Mouse (Mus musculus): Measurements from ENCODE around the gene Syap1.

The Syap1 gene

DNA sequence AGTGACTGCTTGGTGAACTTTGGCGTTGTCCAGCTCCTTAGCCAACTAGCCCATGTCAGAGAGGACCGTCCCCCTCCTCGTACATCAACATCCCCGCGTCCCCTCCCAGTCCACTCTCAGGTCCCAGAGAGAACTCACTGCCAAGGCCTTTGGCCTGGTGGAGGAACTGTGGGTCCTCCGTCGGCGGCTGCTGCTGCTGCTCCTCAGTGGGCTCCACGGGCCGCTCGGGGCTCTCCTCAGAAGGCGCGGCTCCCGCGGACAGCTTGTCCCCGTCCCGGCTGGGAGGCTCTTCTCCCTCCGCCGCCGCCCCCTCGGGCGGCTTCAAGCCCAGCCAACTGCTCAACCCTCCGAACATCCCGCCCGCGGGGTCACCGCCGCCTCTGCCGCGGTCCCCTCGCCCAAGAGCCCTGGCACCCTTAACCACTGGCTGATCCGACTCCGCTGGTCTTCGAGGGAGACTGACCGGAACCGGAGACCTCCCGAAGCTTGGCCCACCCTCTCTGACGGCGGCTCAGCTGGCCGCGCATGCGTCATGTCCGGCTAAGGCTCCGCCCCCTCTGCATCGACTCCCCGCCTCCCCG is at the start of gene Syap1:
Gene Syap1, minus strand, starts transcription at position 517 of the 581 bp plus-strand sequence.
- peak; percentile 100 for ATAC-seq (ENCODE audit: low TSS enrichment)

DNA sequence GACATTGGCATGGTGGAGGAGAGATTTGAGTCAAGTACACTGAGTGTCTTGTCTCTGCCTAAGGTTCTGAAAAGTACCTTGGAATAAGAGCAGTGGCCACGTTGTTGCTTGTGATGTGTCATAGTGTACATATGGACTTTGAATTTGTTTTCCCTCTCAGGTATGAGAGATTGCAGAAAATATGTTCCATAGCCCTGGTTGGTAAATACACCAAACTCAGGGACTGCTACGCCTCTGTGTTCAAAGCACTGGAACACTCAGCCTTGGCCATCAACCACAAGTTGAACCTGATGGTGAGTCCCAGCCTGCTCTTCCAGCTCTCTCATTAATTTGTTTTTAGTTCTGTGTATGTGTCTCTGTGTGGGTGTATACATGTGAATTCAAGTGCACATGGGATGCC is 43.2 kb upstream of the Syap1 start:
- ATAC-seq (ENCODE audit: low TSS enrichment) = no peak

DNA sequence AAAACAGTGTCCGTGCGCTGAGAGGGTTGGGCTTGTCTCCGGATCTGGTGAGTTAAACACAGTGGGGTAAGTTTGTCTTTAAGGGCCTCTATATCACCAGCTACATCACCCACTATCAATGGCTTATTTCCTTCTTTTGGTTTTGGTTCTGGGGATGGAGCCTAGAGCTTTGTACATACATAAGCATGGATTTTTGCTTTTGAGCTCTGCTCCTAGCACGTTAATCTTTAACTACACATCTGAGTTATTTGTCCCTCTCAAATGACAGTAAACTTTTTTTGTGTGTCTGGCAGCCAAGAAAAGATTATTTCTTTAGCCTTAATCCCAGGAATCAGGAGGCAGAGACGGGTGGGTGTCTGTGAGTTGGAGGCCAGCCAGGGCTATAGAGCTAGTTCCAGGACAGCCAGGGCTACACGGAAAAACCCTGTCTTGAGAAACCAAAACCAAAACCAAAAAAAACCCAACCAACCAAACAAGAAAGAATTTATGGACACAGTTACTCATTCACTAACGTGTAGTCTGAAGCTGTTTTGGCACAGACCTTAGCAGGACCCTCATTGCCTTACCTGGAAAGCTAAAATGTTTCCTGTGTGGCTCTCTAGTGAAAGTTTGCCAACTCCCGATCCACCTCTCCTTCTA is 33.4 kb upstream of the Syap1 start:
- no peak for ATAC-seq (ENCODE audit: low TSS enrichment)

DNA sequence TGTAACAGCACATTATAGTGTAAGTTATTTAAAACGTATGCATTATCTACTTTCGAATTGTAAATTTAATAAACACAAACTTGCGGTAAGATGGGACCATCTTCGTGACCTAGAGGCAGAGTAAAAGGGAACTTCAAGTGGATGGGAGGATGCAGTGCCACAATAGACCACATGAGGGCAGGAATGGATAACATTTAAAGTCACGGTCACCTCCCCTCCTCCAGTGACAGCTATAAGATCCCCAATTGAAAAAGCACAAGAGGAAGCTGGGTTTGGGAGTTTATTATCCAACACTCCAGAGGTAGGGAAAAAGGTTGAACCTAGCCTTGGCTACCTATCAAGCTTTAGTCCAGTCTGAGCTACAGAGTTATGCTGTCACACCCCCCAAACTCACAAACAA is 27.4 kb upstream of the Syap1 start:
- peak; percentile 90 for ATAC-seq (ENCODE audit: low TSS enrichment)

DNA sequence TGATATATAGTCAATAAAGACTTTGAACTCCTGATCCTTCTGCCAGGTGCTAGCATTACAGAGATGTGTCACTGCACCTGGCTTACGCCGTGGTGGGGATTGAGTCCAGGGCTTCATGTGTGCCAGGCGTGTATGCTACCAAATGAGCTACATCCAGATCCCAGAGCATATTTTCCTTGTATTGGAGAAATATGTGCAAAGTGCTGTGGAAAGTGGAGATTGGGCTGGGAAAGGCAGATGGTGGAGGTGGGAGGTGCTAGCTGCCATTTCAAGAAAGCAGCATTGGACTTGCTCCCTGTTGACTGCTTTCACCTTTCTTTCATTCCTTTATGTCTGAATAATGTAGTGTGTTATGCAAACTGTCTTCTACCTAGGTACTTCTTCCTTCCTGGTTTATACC is 25.4 kb upstream of the Syap1 start:
- ATAC-seq (ENCODE audit: low TSS enrichment) = peak; percentile 77

DNA sequence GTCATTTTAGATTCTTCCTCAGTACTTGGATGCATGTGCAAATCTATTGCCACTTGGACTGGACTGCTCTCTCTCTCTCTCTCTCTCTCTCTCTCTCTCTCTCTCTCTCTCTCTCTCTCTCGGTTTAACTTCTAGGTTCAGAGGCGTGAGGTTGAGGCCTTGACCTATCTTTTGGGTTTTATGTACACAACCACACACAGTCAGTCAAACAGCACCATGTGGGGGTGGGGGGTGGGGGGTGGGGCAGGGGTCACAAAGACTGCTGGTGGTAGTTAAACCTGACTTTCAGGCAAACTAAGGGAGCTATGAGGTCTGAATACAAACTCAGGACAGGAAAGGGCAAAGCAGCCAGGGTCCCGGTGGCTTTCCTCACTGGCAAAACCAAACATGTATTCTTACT is 19.3 kb upstream of the Syap1 start:
- no peak for ATAC-seq (ENCODE audit: low TSS enrichment)

DNA sequence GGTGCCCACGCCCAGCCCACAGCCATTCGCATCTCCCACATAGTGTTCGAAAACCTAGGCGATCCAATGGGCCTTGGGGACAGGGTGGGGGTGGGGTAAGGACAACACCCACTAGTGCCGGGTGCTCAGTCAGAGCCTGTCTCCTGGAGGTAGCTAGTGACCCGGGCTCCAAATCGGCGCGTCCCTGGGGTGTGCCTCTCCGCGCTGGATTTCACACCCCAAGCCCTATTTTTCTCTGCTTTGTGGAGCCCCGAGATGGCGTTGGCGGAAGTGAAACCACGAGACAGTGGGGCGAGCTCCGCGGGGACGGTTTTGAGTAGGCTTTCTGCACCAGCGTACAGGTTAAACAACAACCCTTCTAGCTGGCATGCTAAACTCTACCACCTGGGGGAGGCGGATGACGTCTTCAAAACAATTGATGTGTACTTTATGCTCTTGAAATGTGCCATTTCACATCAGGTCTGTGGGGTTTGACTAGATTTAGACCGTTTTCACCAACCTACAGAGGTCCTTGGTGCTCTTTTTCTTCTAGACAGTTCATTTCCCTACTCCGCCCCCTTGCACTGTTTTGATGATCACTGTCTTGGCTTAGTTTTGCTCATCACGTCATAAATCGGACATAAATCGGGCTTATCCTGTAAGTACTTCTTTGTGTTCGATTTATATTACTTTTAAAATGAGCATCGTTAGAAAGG is 13.9 kb upstream of the Syap1 start:
- ATAC-seq (ENCODE audit: low TSS enrichment) = peak; percentile 84

DNA sequence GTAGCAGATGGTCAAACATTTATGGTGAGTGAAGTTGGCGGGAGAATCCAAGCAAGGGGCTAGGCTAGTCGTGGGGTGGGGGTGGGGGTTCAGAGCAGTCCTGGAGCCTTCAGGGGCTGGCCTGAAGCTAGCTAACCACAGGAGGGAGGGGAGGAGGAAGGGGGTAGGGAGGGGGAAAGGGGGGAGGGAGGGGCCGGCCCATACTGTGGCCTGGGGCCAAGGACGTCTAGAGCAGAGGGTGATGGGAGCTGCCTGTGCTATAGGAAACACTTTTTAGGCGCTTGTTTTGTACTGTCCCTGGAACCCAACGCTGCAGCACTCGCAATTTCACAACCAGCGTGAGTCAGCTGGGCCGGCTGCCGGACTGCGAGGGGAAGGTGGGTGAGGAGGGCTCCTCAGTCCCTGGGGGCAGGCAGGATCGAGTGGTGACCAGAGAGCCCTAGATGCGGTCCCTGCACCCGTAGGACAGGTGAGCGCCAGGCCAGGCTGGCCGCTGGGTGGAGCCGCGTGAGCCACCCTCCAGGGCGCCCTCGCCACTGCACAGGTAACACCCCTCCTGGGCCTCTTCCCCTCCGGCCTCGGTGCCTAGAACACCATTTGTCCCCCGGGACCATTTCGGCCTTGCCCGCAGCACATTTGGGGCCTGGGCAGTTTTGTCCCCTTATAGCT is 13.3 kb upstream of the Syap1 start:
- ATAC-seq (ENCODE audit: low TSS enrichment) = peak; percentile 58

DNA sequence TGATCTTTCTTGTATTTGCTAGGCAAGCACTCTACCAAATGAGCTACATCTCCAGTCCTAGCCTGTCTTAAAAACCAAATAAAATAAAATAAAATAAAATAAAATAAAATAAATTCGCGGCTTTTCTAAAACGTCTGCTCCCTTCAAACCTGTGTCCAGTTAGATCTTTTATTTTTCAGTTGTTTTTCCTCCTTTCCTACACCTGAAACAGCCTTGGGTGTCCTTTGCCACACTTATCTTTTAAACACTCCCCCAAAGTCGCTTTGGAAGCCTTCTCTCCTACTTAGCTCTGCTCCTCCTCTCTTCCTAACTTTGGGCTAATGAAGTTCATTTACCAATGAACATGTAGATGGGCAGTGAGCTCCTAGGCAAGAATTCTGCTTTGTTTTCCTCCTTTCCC is 12.7 kb upstream of the Syap1 start, which contains the start of gene Ctps2:
Gene Ctps2, plus strand, starts transcription at position 301 of the 400 bp plus-strand sequence.
- ATAC-seq (ENCODE audit: low TSS enrichment) = peak; percentile 10; the same call in 1 of the 2 replicates

DNA sequence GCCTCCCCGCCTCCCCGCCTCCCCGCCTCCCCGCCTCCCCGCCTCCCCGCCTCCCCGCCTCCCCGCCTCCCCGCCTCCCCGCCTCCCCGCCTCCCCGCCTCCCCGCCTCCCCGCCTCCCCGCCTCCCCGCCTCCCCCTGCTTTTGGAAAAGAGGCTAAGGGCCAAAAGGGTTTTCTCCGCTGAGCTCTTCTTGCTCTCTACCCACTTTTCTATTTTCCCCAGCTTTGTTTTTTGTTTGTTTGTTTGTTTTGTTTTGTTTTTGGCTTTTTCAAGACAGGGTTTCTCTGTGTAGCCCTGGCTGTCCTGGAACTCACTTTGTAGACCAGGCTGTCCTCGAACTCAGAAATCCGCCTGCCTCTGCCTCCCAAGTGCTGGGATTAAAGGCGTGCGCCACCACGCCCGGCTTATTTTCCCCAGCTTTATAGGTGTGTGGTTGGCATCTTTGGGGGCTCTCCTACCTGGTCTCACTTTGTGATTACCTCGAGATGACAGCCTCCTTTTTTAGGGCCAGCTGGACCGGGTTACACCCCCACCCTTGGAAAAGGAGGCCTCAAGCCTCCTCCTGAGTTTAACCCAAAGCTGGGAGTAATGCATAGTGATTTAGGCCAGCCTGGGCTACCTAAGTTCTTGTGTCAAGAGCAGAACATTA is 452 bp upstream of the Syap1 start:
- peak; percentile 32; the same call in 1 of the 2 replicates for ATAC-seq (ENCODE audit: low TSS enrichment)

DNA sequence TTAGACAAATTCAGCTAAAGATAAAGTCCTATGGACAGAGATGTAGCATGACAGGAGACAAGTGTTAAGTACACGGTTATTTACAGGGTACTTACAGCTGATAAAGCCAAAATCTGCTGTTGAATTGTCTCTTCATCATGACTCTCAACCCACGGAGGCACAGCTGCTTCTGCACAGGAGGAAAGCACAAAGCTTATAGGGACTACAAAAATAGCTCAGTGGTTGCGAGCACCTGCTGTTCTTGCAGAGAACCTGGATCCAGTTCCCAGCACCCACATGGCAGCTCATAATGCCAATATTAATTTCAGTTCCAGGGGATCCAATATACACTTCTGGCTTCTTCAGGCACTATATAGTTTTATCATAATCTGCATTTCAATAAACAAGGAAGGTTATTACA is 10.0 kb downstream of the Syap1 start:
- no peak for ATAC-seq (ENCODE audit: low TSS enrichment)

DNA sequence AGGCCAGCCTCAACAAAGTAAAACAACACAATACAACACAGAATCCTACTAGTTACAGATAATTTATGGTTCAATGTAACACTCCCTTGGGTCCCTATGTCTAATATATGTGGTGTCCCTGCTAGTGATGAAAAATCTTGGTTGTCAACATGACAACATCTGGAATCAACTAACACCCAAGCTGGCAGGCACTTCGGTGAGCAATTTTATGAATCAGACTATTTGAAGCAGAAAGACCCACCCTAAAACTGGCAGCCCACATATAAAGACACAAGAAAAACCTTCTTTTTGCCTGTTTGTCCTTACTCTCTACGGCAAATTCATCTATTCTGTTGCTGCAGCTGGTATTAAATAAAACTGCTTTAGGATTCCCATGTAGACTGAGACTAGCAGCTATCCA is 14.5 kb downstream of the Syap1 start:
- ATAC-seq (ENCODE audit: low TSS enrichment) = no peak

DNA sequence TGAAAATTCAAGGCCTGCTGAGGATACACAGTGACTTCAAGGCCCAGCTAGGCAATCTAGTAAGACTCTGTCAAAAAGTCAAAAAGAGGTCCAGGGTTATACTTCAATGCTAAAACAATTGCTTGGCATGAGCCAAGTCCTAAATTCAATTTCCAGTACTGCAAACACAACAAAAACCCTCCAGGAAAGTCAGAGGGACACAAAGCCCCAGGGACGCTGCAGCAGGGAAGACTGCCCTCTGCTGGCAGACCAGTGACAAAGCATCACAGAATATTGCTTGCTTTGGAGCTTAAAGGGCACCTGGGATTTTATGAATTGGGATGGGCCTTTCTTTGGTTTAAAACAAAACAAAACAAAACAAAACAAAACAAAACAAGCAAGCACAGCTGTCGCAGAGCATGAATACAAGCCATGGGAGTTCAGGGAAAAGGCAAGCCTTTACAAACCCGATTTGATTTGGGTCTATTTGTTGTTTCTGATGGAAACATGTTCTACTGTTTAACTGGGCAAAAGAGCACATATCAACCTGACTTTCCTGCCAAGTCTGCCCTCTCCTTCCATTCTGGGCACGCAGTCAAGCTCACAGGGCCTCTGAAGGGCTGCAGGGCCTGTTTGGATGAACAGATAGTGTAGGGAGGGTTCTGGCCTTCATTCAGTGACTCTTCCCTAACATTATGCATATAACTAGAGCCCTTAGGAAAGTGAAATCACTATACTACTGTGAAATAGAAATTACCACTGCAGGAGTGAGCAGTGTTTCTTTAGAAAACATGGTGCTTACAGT is 16.3 kb downstream of the Syap1 start:
- ATAC-seq (ENCODE audit: low TSS enrichment) = peak; percentile 70

DNA sequence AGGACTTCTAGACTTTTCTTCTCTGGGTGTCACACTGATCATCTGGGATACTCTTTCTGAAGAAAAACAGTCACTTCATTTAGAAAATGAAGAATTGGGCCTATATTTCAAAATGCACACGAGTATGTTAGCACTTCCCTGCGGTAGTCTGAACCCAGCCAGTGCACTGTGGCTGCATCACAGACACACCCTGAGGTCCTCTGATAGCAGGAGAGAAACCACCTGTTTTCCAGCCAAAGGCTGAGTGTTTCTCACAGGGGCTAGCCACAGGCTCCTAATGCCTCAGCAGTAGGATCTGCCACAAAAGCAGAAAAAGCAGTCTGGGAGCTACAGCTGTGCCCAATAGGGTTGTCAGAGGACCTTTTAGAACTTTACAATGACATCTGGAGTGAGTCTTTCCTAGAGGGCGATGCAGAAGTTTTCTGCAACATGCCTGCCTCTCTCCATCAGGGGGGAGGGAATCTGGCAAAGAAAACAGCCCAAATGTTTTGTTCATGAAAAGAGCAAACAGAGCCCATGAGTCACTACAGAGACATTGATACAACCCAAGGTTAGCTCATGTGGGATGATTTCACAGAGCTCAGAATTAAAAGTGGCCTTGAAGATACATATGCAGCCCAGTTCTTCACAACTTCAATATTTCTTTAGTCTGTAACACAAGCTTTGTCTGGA is 19.8 kb downstream of the Syap1 start:
- ATAC-seq (ENCODE audit: low TSS enrichment) = no peak

DNA sequence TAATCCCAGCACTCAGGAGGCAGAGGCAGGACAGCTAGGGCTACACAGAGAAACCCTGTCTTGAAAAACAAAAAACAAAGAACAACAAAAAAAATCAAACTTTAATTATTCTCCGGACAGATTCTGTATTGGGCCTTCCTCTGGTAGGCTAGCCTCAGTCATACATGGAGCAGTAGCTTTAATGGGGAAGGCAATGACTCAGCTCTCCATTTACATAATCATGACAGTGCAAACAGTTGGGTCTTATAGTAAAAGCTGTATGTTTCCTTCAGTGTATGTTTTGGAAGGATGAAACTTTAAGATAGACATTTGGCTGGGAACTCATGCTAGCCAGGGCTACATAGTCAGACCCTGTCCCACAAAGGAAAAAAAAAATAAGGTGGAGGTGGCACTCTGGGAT is 39.6 kb downstream of the Syap1 start:
- ATAC-seq (ENCODE audit: low TSS enrichment) = no peak

DNA sequence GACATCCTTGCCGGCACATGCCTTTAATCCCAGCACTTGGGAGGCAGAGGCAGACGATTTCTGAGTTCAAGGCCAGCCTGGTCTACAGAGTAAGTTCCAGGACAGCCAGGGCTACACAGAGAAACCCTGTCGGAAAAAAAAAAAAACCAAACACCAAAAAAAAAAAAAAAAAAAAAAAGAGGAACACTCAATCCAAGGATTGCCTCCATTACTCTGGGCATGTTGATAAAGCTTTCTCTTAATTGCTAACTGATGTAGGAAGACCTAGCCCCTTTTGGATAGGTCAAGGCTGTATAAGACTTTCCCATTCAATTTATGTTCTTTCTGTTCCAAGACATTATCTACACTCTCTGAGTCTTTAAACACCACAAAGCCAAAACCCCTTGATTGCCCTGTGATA is 42.7 kb downstream of the Syap1 start:
- no peak for ATAC-seq (ENCODE audit: low TSS enrichment)

DNA sequence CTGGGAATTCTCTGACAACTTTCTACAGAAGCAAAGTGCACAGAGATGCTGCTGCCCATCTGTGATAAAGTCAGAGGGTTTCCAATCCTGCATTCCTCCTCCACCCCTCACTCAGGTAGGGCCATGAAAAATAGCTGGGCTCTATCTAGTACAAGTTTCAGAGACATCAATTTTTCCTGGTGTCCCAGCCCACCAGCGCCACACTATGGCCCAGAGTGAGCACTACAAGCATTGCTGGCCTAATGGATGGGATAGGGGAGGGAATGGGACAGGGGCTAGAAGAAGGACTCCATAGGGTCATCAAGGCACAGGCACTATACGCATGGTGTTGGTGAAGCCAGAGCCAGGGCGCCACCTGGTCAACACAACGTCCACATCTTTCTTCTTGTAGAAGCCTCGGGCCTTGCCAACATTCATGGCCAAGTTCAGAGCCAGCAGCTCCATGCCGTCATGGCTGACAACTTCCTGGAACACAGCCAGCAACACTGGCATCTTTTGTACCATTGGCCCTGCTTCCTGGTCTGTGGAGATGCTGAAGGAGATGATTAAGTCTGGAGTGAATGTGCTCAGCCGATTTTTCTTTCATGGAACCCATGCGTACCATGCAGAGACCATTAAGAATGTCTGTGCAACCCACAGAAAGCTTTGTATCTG is 43.7 kb downstream of the Syap1 start:
- no peak for ATAC-seq (ENCODE audit: low TSS enrichment)

DNA sequence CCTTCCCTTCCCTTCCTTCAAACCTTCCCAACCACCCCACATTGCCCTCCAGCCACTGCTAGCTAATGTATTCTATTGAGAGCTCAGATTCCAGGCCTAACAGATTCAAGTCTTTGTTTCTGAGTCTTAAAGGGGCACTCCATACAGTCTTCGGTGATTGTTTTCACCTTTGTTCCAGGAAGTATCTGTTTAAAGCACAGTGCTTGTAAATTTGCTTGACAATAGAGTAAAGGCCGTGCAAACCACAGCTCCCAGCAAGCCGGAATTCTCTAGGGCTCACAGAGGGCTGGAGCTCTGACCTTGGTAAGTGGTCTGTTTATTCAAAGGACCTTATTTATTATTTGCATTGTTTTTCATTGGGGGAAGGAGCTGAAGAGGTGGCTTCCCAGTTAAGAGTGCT is 56.1 kb downstream of the Syap1 start:
- no peak for ATAC-seq (ENCODE audit: low TSS enrichment)

DNA sequence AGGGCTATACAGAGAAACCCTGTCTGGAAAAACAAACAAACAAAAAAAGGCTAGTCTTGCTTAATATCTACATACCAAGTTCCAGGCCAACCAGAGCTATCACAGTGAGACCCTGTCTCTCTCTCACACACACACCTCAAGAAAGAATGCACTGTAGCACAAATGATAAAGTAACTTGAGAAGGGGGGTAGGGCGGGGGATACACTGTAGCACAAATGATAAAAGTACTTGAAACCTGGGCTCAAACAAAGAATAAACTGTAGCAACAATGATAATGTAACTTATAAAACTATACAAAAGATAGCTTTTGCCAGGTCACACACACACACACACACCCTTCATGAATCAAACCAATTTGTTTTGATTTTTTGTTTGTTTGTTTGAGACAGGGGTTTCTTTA is 56.7 kb downstream of the Syap1 start:
- no peak for ATAC-seq (ENCODE audit: low TSS enrichment)

DNA sequence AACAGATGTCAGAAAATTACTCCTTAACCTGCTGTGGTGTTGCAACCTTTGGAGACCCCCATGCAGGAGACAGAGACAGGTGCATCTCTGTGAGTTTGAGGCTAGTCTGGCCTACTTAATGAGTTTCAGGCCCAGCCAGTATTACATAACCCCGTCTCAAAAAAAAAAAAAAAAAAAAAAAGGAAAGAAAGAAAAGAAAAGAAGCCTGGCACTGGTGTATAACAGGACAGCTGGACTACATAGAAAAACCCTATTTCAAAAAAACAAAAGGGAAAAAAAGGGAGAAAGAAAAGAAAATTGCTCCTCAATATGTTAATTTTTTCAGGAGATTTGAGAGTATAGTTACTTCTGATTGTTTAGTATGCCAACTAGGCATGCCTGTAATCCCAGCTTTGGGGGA is 57.2 kb downstream of the Syap1 start:
- ATAC-seq (ENCODE audit: low TSS enrichment) = no peak

Data from frontal cortex, adult (tissue).